Mouse (Mus musculus): ENCODE measurements around the gene Ak2.

Gene Ak2

DNA sequence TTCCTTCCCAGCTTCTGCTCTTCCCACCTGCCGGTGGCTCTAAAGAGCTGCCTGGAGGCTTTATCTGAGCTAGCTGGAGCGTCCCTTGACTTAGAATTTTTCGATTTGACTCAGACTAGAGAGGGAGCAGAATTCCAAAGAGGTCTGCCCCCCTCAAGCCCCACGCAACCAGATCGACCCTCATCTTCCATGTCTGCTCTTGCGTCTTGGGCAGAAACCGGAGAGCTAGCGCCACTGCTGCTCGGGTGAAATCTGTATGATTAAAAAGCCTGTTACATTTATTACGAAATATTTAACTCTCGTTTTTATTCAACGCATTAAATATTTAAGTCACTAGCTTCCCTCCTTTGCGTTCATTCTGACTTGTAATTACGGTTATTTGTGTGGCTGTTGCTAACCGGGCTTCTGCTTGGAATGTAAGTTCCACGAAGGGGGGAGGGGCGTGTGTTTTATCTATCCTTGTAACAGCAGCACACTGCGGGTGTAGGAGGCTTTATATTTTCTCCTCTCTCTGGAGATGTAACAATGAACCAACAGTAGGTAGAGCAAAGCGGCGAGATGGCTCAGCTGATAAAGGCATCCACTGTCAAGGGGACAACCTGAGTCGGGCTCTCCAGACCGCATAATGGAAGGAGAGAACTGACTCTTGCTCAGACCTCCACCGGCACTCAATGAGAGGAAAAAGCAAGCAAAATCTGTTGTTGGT is 57.7 kb downstream of the Ak2 start:
- peak; percentile 43 for DNase-seq

DNA sequence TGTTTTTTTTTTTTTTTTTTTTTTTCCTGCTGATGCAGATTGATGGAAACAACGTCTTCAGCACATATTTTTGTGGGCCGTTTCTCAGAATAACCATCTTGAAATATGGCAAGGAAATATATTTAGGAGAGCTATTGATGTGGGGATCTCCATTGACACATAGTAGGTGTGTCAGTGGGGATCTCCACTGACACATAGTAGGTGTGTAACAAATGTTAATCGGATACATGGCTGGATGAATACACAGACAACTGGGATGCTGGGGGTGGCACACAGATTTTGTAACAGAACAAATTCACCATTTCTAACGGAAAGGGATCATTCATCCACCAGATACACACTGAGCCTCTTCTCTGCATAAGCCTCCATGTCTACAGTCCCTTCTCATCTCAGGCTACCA is 58.6 kb downstream of the Ak2 start:
- DNase-seq, result no peak

DNA sequence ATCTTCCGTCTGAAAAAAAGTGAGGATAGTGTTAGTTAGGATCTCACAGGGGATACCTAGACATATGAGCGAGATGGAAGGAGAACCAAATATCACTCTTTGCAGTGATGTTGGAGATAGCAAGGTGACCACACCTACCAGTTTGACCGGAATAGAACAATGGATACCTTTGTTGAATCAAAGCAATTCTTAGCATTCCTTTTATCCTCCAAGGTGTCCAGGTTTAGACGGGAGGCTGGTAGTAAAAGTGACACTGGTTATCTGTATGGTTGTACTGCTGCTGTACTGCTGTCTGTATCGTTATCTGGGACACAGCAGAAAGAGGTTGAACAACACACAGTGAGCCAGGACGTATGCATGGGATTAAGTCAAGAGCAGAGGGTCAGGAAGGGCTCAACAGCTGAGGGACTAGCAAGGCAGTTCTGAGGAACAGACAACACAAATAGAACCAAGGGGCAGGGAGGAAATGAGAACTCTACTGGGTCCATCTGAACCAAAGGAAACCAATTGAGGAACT is 59.2 kb downstream of the Ak2 start:
- no peak for DNase-seq

DNA sequence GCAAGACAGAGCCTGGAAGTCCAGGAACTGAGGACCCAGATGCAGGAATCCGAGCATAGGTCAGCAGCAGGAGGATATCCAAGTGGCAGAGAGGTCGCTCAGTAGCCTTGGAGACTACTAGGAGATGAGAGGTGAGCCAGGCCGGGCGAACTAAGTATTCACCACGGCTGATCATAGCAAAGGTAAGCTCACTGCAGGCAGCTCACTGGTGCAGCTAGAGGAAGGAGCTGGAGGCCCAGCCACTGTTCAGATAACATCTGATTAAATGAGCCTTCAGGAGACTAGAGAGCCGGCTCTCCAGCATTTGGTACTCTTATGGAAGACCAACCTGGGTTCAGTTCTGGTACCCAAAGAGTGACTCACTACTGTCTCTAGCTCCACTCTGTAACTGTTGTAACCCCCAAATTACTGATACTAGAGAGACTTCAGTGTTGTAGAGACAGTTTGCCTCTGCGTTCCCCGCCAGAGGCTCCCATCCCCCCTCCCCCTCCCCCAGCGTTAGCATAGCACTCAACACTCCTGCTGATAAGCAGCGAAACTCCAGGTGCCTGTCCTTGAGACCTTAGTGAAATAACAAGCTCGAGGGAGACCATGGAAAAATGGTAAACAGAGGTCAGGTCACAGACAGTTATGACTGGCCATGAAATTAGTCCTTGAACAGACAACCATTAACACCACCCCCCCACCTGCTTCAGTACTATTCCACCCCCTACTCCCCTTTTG is 59.9 kb downstream of the Ak2 start:
- no peak for DNase-seq

DNA sequence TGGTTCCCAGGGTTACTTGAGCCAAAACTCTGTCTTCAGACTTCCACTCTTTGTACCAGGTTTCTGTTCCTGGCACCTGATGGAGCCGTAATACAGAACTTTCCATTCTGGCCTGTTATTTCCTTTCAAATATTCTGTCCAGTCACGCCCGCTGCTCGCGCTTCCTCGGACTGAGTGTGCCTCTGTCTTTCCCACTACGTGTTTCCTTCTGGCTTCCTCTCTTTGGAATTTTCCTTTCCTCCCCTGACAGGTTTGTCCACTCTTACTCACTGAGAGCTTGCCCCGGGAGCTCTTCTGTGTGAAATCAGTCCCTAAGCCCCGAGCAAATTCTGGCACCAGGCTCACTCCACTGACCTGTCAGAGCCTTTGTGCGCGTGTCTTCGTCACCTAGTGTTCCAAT is 63.0 kb downstream of the Ak2 start:
- DNase-seq, result no peak

DNA sequence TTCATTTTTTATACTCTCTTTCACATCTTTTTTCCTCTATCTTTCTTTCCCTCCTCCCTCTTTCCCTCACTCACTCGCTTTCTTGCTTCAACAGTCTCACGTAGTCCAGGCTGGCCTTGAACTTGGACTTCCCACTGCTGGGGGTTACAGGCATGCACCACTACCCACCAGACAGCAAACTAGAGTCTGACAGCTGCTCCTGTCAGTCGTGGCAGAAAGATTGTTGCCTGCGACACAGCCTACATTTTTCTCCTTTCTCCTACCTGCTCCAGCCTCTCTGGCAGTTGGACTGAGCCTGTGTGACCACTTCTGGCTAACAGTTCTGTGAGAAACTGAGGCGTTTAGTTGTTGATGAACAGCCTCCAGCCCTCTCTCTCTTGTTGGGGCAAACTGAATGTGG is 63.8 kb downstream of the Ak2 start:
- no peak for DNase-seq

DNA sequence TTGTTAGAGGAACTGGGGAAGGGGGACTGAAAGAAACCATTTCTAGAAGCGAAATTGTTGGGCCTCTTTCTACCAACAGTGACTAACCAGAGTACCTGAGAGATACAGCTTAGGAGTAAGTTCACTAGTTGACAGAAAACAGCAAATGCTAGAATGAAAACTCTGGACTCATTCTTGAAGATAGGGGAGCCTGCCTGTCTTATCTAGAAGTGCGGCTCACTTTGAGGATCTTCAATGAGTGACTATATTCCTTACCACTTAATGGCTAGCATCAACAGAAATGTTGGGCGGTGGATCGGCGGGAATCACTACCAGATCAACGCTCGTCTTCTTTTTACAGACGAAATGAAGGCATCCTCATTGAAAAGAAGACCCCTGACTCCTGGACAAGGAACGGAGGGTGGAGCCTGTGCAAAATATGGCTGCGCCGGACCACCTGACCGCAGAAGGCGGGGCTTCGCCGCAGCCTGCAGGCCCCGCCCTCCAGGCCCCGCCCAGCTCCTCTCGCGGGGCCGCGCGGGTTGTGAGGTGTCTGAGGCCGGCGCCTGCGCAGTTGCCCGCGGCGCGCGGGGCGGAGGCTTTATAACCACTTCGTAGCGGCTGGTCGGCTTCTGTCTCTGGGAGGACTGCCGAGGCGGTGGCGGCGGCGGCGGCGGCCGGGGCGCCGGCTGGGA is 65.9 kb downstream of the Ak2 start:
- peak; percentile 97 for DNase-seq

DNA sequence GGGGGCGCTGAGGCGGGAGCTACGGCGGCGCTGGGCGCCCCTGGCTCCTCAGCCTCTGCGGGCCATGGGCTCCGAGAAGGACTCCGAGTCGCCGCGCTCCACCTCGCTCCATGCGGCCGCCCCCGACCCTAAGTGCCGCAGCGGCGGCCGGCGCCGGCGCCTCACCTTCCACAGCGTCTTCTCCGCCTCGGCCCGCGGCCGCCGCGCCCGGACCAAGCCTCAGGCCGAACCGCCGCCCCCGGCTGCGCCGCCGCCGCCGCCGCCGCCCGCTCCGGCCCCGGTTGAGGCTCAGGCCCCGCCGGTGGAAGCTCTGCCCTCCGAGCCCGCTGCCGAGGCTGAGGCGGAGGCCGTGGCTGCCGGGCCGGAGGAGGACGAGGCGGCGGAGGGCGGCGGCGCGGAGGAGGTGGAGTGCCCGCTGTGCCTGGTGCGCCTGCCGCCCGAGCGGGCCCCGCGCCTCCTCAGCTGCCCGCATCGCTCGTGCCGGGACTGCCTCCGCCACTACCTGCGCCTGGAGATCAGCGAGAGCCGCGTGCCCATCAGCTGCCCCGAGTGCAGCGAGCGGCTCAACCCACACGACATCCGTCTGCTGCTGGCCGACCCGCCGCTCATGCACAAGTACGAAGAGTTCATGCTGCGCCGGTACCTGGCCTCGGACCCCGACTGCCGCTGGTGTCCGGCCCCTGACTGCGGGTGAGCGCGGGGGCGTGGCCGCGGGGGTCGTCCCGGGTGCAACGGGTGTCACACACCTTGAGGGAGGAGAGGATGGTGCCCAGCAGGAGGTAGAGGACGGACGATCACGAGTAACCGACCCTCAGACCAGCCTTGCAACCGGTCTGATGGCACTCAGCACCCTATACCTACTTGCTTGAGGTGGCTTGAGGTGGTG is 66.7 kb downstream of the Ak2 start, which contains the start of gene Rnf19b:
Gene Rnf19b (plus strand): TSS at position 65 of the 886 bp plus-strand sequence.
- DNase-seq, result peak; percentile 63

DNA sequence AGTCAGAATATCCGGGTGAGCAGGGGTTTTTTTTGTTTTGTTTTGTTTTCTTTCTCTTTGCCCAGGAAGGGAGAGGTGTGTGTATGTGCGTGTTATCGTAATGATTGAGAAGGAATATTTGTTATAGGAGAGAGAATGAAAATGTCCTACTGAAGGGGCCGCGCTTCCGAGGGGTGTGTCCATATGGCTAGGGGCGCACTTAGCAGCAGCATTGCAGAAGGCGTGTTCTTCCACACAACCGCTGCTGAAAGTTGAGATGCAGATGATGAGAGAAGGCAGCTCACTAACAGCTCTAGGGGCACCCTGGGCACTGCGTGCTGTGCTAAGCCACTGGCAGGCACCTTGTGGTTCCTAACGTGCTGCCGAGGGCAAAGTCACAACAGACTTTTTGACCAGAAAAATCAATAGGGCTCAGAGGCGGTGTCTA is 67.4 kb downstream of the Ak2 start:
- DNase-seq, result no peak

DNA sequence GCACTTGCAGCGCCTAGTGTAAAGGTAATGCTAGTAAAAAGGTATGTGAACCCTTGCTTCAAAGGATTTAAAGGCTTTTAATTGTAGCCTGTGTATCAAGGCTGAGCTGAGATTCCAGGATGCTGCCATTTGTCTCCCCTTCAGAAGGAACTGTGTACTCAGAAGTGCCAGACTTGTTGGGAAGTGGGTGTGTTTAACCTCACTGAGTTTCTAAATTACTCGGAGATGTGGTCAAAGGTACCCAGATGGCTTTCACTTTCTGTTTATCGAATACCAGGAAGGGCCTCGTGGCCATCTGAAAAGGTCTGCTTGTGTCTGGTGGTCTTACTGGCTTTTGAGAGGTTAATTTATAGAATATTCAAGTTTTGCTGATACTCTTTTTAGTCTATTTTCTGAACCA is 68.2 kb downstream of the Ak2 start:
- no peak for DNase-seq

Data from cerebellum, adult 11 months (tissue).